ENCODE assay signal across 31 mouse cellular contexts in the genomic region with DNA sequence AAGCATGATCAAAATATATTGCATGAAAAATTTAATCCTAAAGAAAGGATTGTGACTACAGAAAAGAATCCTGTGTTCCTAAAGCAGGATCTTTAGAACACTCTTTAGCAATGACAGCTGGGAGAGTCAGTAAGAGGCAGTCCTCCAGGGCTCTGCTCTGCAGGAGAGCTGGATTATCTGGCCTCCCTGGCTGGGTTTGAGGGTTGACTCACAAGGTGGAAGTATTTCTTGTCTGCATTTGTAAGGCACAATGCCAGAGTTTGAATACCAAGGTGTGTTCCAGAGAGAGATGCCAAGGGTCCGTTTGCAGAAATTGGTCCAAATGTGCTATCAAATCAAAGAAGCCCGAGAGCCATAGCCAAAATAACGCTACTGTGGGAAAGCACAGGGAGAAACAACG. TPM values are rescaled to one million over a fixed set of nuclear protein-coding genes. Genes with fewer than 3 reads are reported as not detected.
DNase-seq lines count a peak whose midpoint lies in the region; ATAC-seq and TF ChIP-seq lines count a peak whose summit lies in the region.
"Had no signal": no experiment of that assay in that cellular context is flagged by ENCODE, and none has a peak within 500 bp of the region (broad histone marks: within the 10 kb centered on the region; RNA-seq: fewer than 3 reads in every experiment).

No protein-coding gene starts in this region.

- H3K4me2 ChIP-seq in heart, embryonic 14.5 days (ENCODE audit: low read length) = peak overlapping the region; percentile 27; the same call in 1 of the 2 replicates
- H3K4me2 ChIP-seq in lung, postnatal 0 days (replicated peaks; ENCODE audit: low read depth, low read length) = no peak overlapping the region
- H3K4me2 ChIP-seq: embryonic facial prominence, embryonic 15.5 days; forebrain, embryonic 13.5 days; heart, embryonic 15.5 days; hindbrain, embryonic 15.5 days; kidney, embryonic 15.5 days; limb, embryonic 12.5 days; liver, embryonic 15.5 days; midbrain, embryonic 12.5 days had no signal

- no peak overlapping the region for H3K9ac ChIP-seq in heart, embryonic 14.5 days (ENCODE audit: low read length)
- H3K9ac ChIP-seq in lung, postnatal 0 days (replicated peaks; ENCODE audit: low read depth) = no peak overlapping the region
- H3K9ac ChIP-seq: embryonic facial prominence, embryonic 15.5 days; forebrain, embryonic 13.5 days; heart, embryonic 15.5 days; hindbrain, embryonic 15.5 days; kidney, embryonic 15.5 days; limb, embryonic 12.5 days; liver, embryonic 15.5 days; midbrain, embryonic 12.5 days had no signal

- TF ChIP-seq EP300 in lung, postnatal 0 days (IDR thresholded peaks at IDR 0.05) = no peak

- 3% methylated on average over 4 of the region's 4 CpGs for WGBS in heart, embryonic 14.5 days
- WGBS in lung, postnatal 0 days = 15% methylated on average over 4 of the region's 4 CpGs
- 17% methylated on average over 4 of the region's 4 CpGs for WGBS in lung, adult 2 months

- no peak overlapping the region for H3K4me3 ChIP-seq in heart, embryonic 14.5 days (ENCODE audit: control insufficient read depth in 1 of 2, insufficient read depth in 1 of 2, low read depth in 1 of 2, low read length in 2 of 2)
- no peak overlapping the region for H3K4me3 ChIP-seq in lung, postnatal 0 days (ENCODE audit: low read depth, low read length)
- no peak overlapping the region for H3K4me3 ChIP-seq in lung, adult 2 months (replicated peaks; ENCODE audit: extremely low read depth, low read depth, low read length)
- H3K4me3 ChIP-seq: embryonic facial prominence, embryonic 15.5 days; forebrain, embryonic 13.5 days; heart, embryonic 15.5 days; hindbrain, embryonic 15.5 days; kidney, embryonic 15.5 days; layer of hippocampus, adult 2 months; left cerebral cortex, adult 2 months; limb, embryonic 12.5 days; liver, embryonic 15.5 days; midbrain, embryonic 12.5 days had no signal

- ATAC-seq in heart, embryonic 14.5 days (ENCODE audit: insufficient number of reproducible peaks, insufficient read depth, low FRiP score, low read depth) = no peak
- ATAC-seq in lung, postnatal 0 days = no peak
- ATAC-seq: forebrain, embryonic 13.5 days; Patski had no signal

- H3K27me3 ChIP-seq in heart, embryonic 14.5 days (ENCODE audit: control insufficient read depth, insufficient read depth, low read length) = peaks cover 7% of the 10 kb centered on the region; the same call in 1 of the 2 replicates
- no peaks in the 10 kb centered on the region for H3K27me3 ChIP-seq in lung, postnatal 0 days (replicated peaks; ENCODE audit: insufficient read depth, low read length)
- H3K27me3 ChIP-seq: embryonic facial prominence, embryonic 15.5 days; forebrain, embryonic 13.5 days; hindbrain, embryonic 15.5 days; kidney, embryonic 15.5 days; limb, embryonic 12.5 days; liver, embryonic 15.5 days; midbrain, embryonic 12.5 days; Patski had no signal

- H3K36me3 ChIP-seq in heart, embryonic 14.5 days (ENCODE audit: control insufficient read depth, insufficient read depth, low read length) = no peaks in the 10 kb centered on the region
- H3K36me3 ChIP-seq in lung, postnatal 0 days (ENCODE audit: insufficient read depth, low read length) = no peaks in the 10 kb centered on the region
- H3K36me3 ChIP-seq: embryonic facial prominence, embryonic 15.5 days; heart, embryonic 15.5 days; hindbrain, embryonic 15.5 days; kidney, embryonic 15.5 days; limb, embryonic 12.5 days; liver, embryonic 15.5 days; midbrain, embryonic 12.5 days had no signal

- no peaks in the 10 kb centered on the region for H3K9me3 ChIP-seq in heart, embryonic 14.5 days (ENCODE audit: control insufficient read depth, low read length)
- no peaks in the 10 kb centered on the region for H3K9me3 ChIP-seq in lung, postnatal 0 days (ENCODE audit: low read length)
- H3K9me3 ChIP-seq: embryonic facial prominence, embryonic 15.5 days; forebrain, embryonic 13.5 days; heart, embryonic 15.5 days; hindbrain, embryonic 15.5 days; kidney, embryonic 15.5 days; limb, embryonic 12.5 days; liver, embryonic 15.5 days; midbrain, embryonic 12.5 days had no signal

- H3K27ac ChIP-seq in heart, embryonic 14.5 days (replicated peaks in 1 of 2; ENCODE audit: control insufficient read depth in 1 of 2, insufficient read depth in 1 of 2, low read depth in 2 of 2, low read length in 2 of 2) = no peak overlapping the region
- no peak overlapping the region for H3K27ac ChIP-seq in lung, postnatal 0 days (ENCODE audit: low read length)
- H3K27ac ChIP-seq: embryonic facial prominence, embryonic 15.5 days; forebrain, embryonic 13.5 days; heart, embryonic 15.5 days; hindbrain, embryonic 15.5 days; kidney, embryonic 15.5 days; layer of hippocampus, adult 2 months; left cerebral cortex, adult 2 months; limb, embryonic 12.5 days; liver, embryonic 15.5 days; midbrain, embryonic 12.5 days had no signal

- no peaks in the 10 kb centered on the region for H3K4me1 ChIP-seq in heart, embryonic 14.5 days (ENCODE audit: control insufficient read depth in 2 of 2, insufficient read depth in 2 of 2, low read length in 2 of 2)
- H3K4me1 ChIP-seq in lung, postnatal 0 days (ENCODE audit: insufficient read depth, low read depth, low read length) = no peaks in the 10 kb centered on the region
- H3K4me1 ChIP-seq in lung, adult 2 months (ENCODE audit: control insufficient read depth, insufficient read depth, low read length) = no peaks in the 10 kb centered on the region
- H3K4me1 ChIP-seq: forebrain, embryonic 13.5 days; hindbrain, embryonic 15.5 days; kidney, embryonic 15.5 days; limb, embryonic 12.5 days; liver, embryonic 15.5 days; midbrain, embryonic 12.5 days had no signal

- no peak for TF ChIP-seq POLR2A in lung, adult 2 months (IDR thresholded peaks at IDR 0.05; ENCODE audit: borderline replicate concordance, extremely low read depth, low read depth, low read length)

- peak; percentile 13 to 33 for DNase-seq in cerebellum, postnatal 25 days
- DNase-seq in cerebellum, adult 8-10 months = no peak
- no peak for DNase-seq in heart, adult 18-20 months
- peak; percentile 14 for DNase-seq in lung, postnatal 0 days (ENCODE audit: low spot score)
- DNase-seq in lung, adult 2 months = no peak
- no peak for DNase-seq in adrenal gland, postnatal 25 days
- DNase-seq: adrenal gland, postnatal 10 days; gastrocnemius, postnatal 10 days; kidney, adult 18-20 months; kidney, postnatal 36 days; lung, postnatal 10 days; thymus, adult 2 months; thymus, postnatal 36 days had no signal

- TF ChIP-seq CTCF in lung, postnatal 0 days (IDR thresholded peaks at IDR 0.05) = no peak
- TF ChIP-seq CTCF in lung, adult 2 months (IDR thresholded peaks at IDR 0.05; ENCODE audit: insufficient read depth, low read length) = no peak

RNA-seq across cellular contexts. Expression of a gene that starts 25.5 kb away (rescaled TPM):
- polyA plus RNA-seq in heart, embryonic 14.5 days (2014; fragmentation: Nextera tagmentation; extraction: Ambion mirVana) = 0.09 and 0.19 TPM in 2 replicates
- under 1 TPM; 0.40 to 0.49 TPM for total RNA-seq in heart, adult 18-20 months (2021)
- 9.5 and 10.0 TPM in 2 replicates for polyA plus RNA-seq in lung, postnatal 0 days (2015; fragmentation: Nextera tagmentation; extraction: Ambion mirVana)
- 3.7 and 4.5 TPM in 2 replicates for polyA plus RNA-seq in lung, adult 2 months (2012; rRNA removed)
- 0.81 and 1.1 TPM in 2 replicates for total RNA-seq in adrenal gland, postnatal 25 days (2021)
- total RNA-seq: common myeloid progenitor, adult 5-6 weeks; hematopoietic stem cell, adult 5-6 weeks; liver, adult 2 months; megakaryocyte progenitor cell, adult 5-6 weeks; MEL; monocyte, adult 5-6 weeks had no signal
- polyA plus RNA-seq: liver, adult 2 months had no signal

Comparison
In these comparisons a context has a peak if more than half of its experiments do, and no peak if none do; other contexts are left out.
1. DNase-seq: peak in cerebellum, postnatal 25 days (2 of 2) and lung, postnatal 0 days (single experiment); none in cerebellum, adult 8-10 months (single experiment), heart, adult 18-20 months (0 of 2), lung, adult 2 months (single experiment) and adrenal gland, postnatal 25 days (single experiment).